Mouse (Mus musculus): ENCODE data around the gene Igsf21. TPM values are rescaled to one million over a fixed set of nuclear protein-coding genes. Genes with fewer than 3 reads are reported as not detected.

Igsf21 gene
- polyA plus RNA-seq, 1 experiment from 2014 or later, result 8.1 TPM

- 87% methylated on average over 18 of the region's 18 CpGs for WGBS
- DNase-seq (ENCODE audit: low spot score) (no peak), ATAC-seq (ENCODE audit: low FRiP score) (no peak)
- Histone ChIP-seq H3K4me1 (replicated peaks; ENCODE audit: control insufficient read depth, insufficient read depth, low read length) (peaks cover 3% of the 10 kb centered on the region), H3K9me3 (ENCODE audit: control insufficient read depth, low read length) (no peaks in the 10 kb centered on the region), H3K4me3 (ENCODE audit: low read depth, low read length) (no peak overlapping the region), H3K27ac (ENCODE audit: low read depth, low read length) (no peak overlapping the region), H3K9ac (ENCODE audit: low read depth, low read length) (no peak overlapping the region), H3K4me2 (replicated peaks; ENCODE audit: low read depth, low read length) (no peak overlapping the region), H3K27me3 (ENCODE audit: control insufficient read depth, insufficient read depth, low read length) (peaks cover 11% of the 10 kb centered on the region), H3K36me3 (ENCODE audit: control insufficient read depth, insufficient read depth, low read length) (no peaks in the 10 kb centered on the region)
These were observed 132.7 kb downstream of the Igsf21 start for GRCm38 (mm10) chr4:140113690-140114475.

- no peak overlapping the region for H3K27ac ChIP-seq (ENCODE audit: low read depth, low read length)
- H3K4me2 ChIP-seq (replicated peaks; ENCODE audit: low read depth, low read length), result peak overlapping the region; percentile 39
- DNase-seq (ENCODE audit: low spot score), result no peak
- 43% methylated on average over 6 of the region's 6 CpGs for WGBS
- H3K4me1 ChIP-seq (replicated peaks; ENCODE audit: control insufficient read depth, insufficient read depth, low read length), result peaks cover 10% of the 10 kb centered on the region
- H3K27me3 ChIP-seq (ENCODE audit: control insufficient read depth, insufficient read depth, low read length), result peaks cover 18% of the 10 kb centered on the region
- no peaks in the 10 kb centered on the region for H3K9me3 ChIP-seq (ENCODE audit: control insufficient read depth, low read length)
- ATAC-seq (ENCODE audit: low FRiP score), result no peak
- H3K4me3 ChIP-seq (ENCODE audit: low read depth, low read length), result 0 out of 2 replicates have a peak overlapping the region, but pooled peaks have one; percentile 16
- peak overlapping the region; percentile 41; the same call in 1 of the 2 replicates for H3K9ac ChIP-seq (ENCODE audit: low read depth, low read length)
- no peaks in the 10 kb centered on the region for H3K36me3 ChIP-seq (ENCODE audit: control insufficient read depth, insufficient read depth, low read length)
These were observed 137.0 kb downstream of the Igsf21 start for GRCm38 (mm10) chr4:140109626-140109948.

- peak overlapping the region; percentile 39 for H3K4me2 ChIP-seq (replicated peaks; ENCODE audit: low read depth, low read length)
- no peaks in the 10 kb centered on the region for H3K36me3 ChIP-seq (ENCODE audit: control insufficient read depth, insufficient read depth, low read length)
- no peak overlapping the region for H3K27ac ChIP-seq (ENCODE audit: low read depth, low read length)
- H3K9ac ChIP-seq (ENCODE audit: low read depth, low read length), result peak overlapping the region; percentile 41; the same call in 1 of the 2 replicates
- peaks cover 20% of the 10 kb centered on the region for H3K27me3 ChIP-seq (ENCODE audit: control insufficient read depth, insufficient read depth, low read length)
- peak overlapping the region; percentile 16; the same call in 1 of the 2 replicates for H3K4me3 ChIP-seq (ENCODE audit: low read depth, low read length)
- H3K4me1 ChIP-seq (replicated peaks; ENCODE audit: control insufficient read depth, insufficient read depth, low read length), result peaks cover 11% of the 10 kb centered on the region
- WGBS, result 2% methylated on average over 32 of the region's 32 CpGs
- DNase-seq (ENCODE audit: low spot score) (peak; percentile 49), ATAC-seq (ENCODE audit: low FRiP score) (peak; percentile 28)
- no peaks in the 10 kb centered on the region for H3K9me3 ChIP-seq (ENCODE audit: control insufficient read depth, low read length)
These were observed 137.5 kb downstream of the Igsf21 start for GRCm38 (mm10) chr4:140108871-140109625.

- ATAC-seq (ENCODE audit: low FRiP score), result no peak
- Histone ChIP-seq H3K4me1 (replicated peaks; ENCODE audit: control insufficient read depth, insufficient read depth, low read length) (peaks cover 22% of the 10 kb centered on the region), H3K9me3 (ENCODE audit: control insufficient read depth, low read length) (no peaks in the 10 kb centered on the region), H3K36me3 (ENCODE audit: control insufficient read depth, insufficient read depth, low read length) (no peaks in the 10 kb centered on the region), H3K27me3 (ENCODE audit: control insufficient read depth, insufficient read depth, low read length) (peaks cover 20% of the 10 kb centered on the region), H3K27ac (ENCODE audit: low read depth, low read length) (no peak overlapping the region), H3K4me3 (ENCODE audit: low read depth, low read length) (no peak overlapping the region), H3K4me2 (replicated peaks; ENCODE audit: low read depth, low read length) (no peak overlapping the region), H3K9ac (ENCODE audit: low read depth, low read length) (no peak overlapping the region)
- DNase-seq (ENCODE audit: low spot score), result no peak
- 76% methylated on average over 11 of the region's 12 CpGs for WGBS
These were observed 139.4 kb downstream of the Igsf21 start for GRCm38 (mm10) chr4:140107161-140107560.

- H3K36me3 ChIP-seq (ENCODE audit: control insufficient read depth, insufficient read depth, low read length), result no peaks in the 10 kb centered on the region
- peaks cover 23% of the 10 kb centered on the region for H3K4me1 ChIP-seq (replicated peaks; ENCODE audit: control insufficient read depth, insufficient read depth, low read length)
- 16% methylated on average over 6 of the region's 6 CpGs for WGBS
- H3K27ac ChIP-seq (ENCODE audit: low read depth, low read length), result no peak overlapping the region
- H3K4me3 ChIP-seq (ENCODE audit: low read depth, low read length), result no peak overlapping the region
- H3K4me2 ChIP-seq (replicated peaks; ENCODE audit: low read depth, low read length), result no peak overlapping the region
- no peak for DNase-seq (ENCODE audit: low spot score)
- H3K9ac ChIP-seq (ENCODE audit: low read depth, low read length), result no peak overlapping the region
- no peak for ATAC-seq (ENCODE audit: low FRiP score)
- H3K27me3 ChIP-seq (ENCODE audit: control insufficient read depth, insufficient read depth, low read length), result peaks cover 15% of the 10 kb centered on the region
- no peaks in the 10 kb centered on the region for H3K9me3 ChIP-seq (ENCODE audit: control insufficient read depth, low read length)
These were observed 141.8 kb downstream of the Igsf21 start for GRCm38 (mm10) chr4:140104795-140105194.

GRCm38 (mm10) chr4:140103341-140104027, 143.1 kb downstream of the Igsf21 start:
- peaks cover 6% of the 10 kb centered on the region for H3K27me3 ChIP-seq (ENCODE audit: control insufficient read depth, insufficient read depth, low read length)
- no peak overlapping the region for H3K9ac ChIP-seq (ENCODE audit: low read depth, low read length)
- H3K4me1 ChIP-seq (replicated peaks; ENCODE audit: control insufficient read depth, insufficient read depth, low read length), result peaks cover 18% of the 10 kb centered on the region
- ATAC-seq (ENCODE audit: low FRiP score) (peak; percentile 68), DNase-seq (ENCODE audit: low spot score) (peak; percentile 70)
- WGBS, result 1% methylated on average over 28 of the region's 28 CpGs
- H3K9me3 ChIP-seq (ENCODE audit: control insufficient read depth, low read length), result no peaks in the 10 kb centered on the region
- H3K4me2 ChIP-seq (replicated peaks; ENCODE audit: low read depth, low read length), result peak overlapping the region; percentile 34
- H3K27ac ChIP-seq (ENCODE audit: low read depth, low read length), result peak overlapping the region; percentile 68
- H3K4me3 ChIP-seq (ENCODE audit: low read depth, low read length), result 0 out of 2 replicates have a peak overlapping the region, but pooled peaks have one; percentile 1
- no peaks in the 10 kb centered on the region for H3K36me3 ChIP-seq (ENCODE audit: control insufficient read depth, insufficient read depth, low read length)

GRCm38 (mm10) chr4:140102581-140103200, 143.9 kb downstream of the Igsf21 start:
- peaks cover 5% of the 10 kb centered on the region for H3K27me3 ChIP-seq (ENCODE audit: control insufficient read depth, insufficient read depth, low read length)
- H3K27ac ChIP-seq (ENCODE audit: low read depth, low read length), result peak overlapping the region; percentile 60; the same call in 1 of the 2 replicates
- H3K4me1 ChIP-seq (replicated peaks; ENCODE audit: control insufficient read depth, insufficient read depth, low read length), result peaks cover 18% of the 10 kb centered on the region
- no peak overlapping the region for H3K4me3 ChIP-seq (ENCODE audit: low read depth, low read length)
- H3K9me3 ChIP-seq (ENCODE audit: control insufficient read depth, low read length), result no peaks in the 10 kb centered on the region
- DNase-seq (ENCODE audit: low spot score) (peak; percentile 32), ATAC-seq (ENCODE audit: low FRiP score) (no peak)
- H3K4me2 ChIP-seq (replicated peaks; ENCODE audit: low read depth, low read length), result 0 out of 2 replicates have a peak overlapping the region, but pooled peaks have one; percentile 5
- H3K36me3 ChIP-seq (ENCODE audit: control insufficient read depth, insufficient read depth, low read length), result no peaks in the 10 kb centered on the region
- no peak overlapping the region for H3K9ac ChIP-seq (ENCODE audit: low read depth, low read length)
- 13% methylated on average over 11 of the region's 11 CpGs for WGBS

GRCm38 (mm10) chr4:140101106-140101505, 145.5 kb downstream of the Igsf21 start:
- 76% methylated on average over 5 of the region's 5 CpGs for WGBS
- Histone ChIP-seq H3K27ac (ENCODE audit: low read depth, low read length) (no peak overlapping the region), H3K27me3 (ENCODE audit: control insufficient read depth, insufficient read depth, low read length) (peaks cover 5% of the 10 kb centered on the region), H3K9ac (ENCODE audit: low read depth, low read length) (no peak overlapping the region), H3K4me2 (replicated peaks; ENCODE audit: low read depth, low read length) (no peak overlapping the region), H3K36me3 (ENCODE audit: control insufficient read depth, insufficient read depth, low read length) (no peaks in the 10 kb centered on the region), H3K4me3 (ENCODE audit: low read depth, low read length) (no peak overlapping the region), H3K4me1 (replicated peaks; ENCODE audit: control insufficient read depth, insufficient read depth, low read length) (peaks cover 18% of the 10 kb centered on the region), H3K9me3 (ENCODE audit: control insufficient read depth, low read length) (no peaks in the 10 kb centered on the region)
- DNase-seq (ENCODE audit: low spot score) (peak; percentile 70), ATAC-seq (ENCODE audit: low FRiP score) (no peak)
